Mouse (Mus musculus): ENCODE results near the gene Spns2.

The Spns2 gene

GRCm38 (mm10) chr11:72489881-72490301 lies at the start of gene Spns2:
Gene Spns2, minus strand, starts transcription at chr11:72489904.
- peak; percentile 59 for DNase-seq

DNA sequence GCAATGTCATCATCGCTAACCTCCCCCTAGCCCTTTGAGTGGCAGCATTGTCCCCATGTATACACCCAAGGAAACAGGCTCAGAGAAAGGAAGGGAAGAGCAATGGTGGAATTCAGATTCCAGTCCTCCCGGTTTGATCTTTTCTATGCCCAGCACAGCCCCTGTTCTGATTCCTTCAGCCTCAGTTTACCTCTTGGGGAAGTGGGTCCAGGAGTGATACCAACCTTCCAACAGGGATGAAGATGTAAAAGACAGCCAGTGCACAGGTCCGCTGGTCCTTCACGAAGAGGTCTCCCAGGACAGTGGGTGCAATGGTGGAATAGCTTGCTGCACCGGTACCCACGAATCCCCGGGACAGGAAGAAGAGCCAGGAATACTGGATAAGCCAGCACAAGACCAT lies 49.1 kb upstream of the Spns2 start:
- no peak for DNase-seq

- no peak for DNase-seq
Measured at GRCm38 (mm10) chr11:72538037-72538755, 48.5 kb upstream of the Spns2 start.

- no peak for DNase-seq
Measured at GRCm38 (mm10) chr11:72537503-72537902, 47.8 kb upstream of the Spns2 start.

DNA sequence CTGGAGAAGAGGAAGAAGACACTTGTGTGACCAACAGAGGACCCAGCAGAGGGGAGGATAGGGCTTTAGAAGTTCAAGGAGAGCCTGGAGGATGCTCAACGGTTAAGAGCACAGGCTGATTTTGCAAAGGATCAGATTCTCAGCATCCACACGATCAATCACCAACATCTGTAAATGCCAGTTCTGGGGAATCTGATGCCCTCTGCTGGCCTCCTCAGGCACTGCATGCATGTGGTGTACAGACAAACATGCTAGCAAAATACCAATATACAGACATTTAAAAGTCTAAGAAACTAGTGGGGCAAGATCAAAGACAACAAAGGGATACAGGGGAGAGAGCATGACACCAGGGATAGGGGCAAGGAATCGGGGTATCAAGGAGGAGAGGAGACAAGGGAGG lies 45.8 kb upstream of the Spns2 start:
- no peak for DNase-seq

DNA sequence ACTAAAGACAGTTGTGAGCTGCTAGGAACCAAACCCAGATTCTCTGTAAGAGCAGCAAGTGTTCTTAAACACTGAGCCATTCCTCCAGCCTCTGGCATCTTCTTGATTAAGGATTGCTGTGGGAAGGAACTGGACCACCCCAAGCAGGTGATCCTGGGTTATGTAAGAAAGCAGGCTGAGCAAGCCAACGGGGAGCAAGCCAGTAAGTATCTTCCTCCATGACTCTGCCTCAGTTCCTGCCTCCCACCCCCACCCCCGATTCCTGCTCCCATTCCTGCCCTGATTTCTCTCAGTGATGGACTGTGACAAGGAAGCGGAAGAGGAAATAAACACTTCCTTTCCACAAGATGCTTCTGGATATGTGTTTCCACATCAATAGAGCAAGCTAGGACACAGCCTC lies 43.2 kb upstream of the Spns2 start:
- DNase-seq, result no peak

GRCm38 (mm10) chr11:72531632-72532031 lies 41.9 kb upstream of the Spns2 start:
- DNase-seq, result no peak

- DNase-seq, result no peak
Measured at GRCm38 (mm10) chr11:72531144-72531543, 41.4 kb upstream of the Spns2 start.

GRCm38 (mm10) chr11:72526190-72526589 lies 36.5 kb upstream of the Spns2 start:
- no peak for DNase-seq

- DNase-seq, result no peak
Measured at GRCm38 (mm10) chr11:72523711-72524110, 34.0 kb upstream of the Spns2 start.

- peak; percentile 12 for DNase-seq
Measured at GRCm38 (mm10) chr11:72522616-72523041, 32.9 kb upstream of the Spns2 start.

GRCm38 (mm10) chr11:72521598-72522541 lies 32.2 kb upstream of the Spns2 start:
- no peak for DNase-seq

GRCm38 (mm10) chr11:72519895-72520294 lies 30.2 kb upstream of the Spns2 start:
- DNase-seq, result no peak

GRCm38 (mm10) chr11:72519189-72519588 lies 29.5 kb upstream of the Spns2 start:
- no peak for DNase-seq

GRCm38 (mm10) chr11:72518449-72518848 lies 28.7 kb upstream of the Spns2 start:
- no peak for DNase-seq

DNA sequence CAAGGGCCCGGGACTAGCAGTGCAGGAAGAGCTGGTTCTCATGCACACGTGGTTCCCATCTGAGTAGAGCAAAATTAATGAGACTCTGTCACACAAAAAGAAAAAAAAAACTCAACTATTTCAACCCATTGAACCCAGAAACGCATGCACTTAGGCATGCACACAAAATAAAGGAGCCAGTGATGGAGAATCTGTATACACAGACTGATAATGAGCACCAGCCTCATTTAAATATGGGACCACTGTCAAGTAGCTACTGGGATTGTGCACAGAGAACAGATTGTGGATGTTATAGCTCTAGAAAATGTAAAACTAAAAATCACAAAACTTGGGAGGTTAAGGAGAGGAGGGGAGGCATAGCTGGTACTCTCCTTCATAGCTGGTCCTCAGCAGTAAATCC lies 25.3 kb upstream of the Spns2 start:
- no peak for DNase-seq

DNA sequence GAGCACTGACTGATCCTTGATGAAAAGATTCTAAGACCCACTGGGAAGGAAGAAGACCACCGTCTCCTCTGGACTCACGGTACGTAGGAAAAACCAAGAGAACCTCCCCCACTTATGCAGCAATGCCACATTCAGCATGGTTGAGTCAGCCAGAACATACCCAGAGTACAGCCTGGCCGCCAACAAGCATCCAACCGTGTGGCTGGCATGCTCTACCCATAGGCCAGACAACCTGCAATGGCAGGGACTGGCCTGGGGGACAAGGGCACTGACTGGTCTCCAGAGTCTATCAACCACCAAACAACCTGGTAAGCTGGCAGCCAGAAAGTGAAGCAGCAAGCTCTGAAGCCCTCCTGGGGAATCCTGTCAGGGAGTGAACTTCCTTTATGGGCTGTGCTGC lies 18.9 kb upstream of the Spns2 start:
- no peak for DNase-seq

DNA sequence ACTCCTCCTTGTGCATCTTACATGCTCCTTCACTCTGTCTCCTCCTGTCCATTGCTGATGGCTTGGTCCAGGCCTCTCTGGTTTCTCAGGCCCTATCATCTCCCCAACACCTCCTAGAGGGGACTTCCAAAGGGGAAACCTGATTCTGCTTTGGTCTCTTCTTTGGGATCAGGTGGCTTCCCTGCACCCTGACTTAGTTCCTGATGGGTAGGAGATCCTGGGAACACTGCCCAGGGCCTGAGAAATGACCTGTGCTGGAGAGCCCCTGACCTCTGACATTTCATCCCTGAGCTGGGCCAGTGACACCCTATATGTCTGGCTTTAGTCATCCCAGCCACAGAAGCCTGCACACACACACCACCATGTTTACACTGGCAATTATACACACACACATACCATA lies 17.9 kb upstream of the Spns2 start:
- DNase-seq, result no peak

GRCm38 (mm10) chr11:72504016-72504797 lies 14.5 kb upstream of the Spns2 start:
- no peak for DNase-seq

DNA sequence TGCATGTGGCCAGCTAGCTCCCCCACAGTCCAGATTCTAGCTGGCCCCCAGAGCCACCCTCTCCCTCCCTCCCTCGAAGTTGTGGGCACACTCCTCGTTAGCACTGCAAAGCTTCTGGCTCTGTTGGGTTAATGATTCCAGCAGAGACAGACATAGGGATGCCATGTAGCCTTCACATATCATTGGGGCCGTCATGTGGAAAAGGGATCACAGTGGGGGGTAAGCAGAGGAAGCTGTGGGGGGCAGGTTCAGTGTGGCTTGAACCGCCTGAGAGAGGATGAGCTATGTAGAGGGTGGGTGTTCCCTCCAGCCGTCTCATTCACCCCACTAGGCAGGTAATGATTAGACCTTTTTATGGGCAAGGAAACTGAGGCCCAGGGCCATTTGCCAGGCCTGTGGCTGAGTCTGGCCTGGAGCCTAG lies 13.8 kb upstream of the Spns2 start:
- no peak for DNase-seq

- DNase-seq, result no peak
Measured at GRCm38 (mm10) chr11:72502236-72502635, 12.5 kb upstream of the Spns2 start.

DNA sequence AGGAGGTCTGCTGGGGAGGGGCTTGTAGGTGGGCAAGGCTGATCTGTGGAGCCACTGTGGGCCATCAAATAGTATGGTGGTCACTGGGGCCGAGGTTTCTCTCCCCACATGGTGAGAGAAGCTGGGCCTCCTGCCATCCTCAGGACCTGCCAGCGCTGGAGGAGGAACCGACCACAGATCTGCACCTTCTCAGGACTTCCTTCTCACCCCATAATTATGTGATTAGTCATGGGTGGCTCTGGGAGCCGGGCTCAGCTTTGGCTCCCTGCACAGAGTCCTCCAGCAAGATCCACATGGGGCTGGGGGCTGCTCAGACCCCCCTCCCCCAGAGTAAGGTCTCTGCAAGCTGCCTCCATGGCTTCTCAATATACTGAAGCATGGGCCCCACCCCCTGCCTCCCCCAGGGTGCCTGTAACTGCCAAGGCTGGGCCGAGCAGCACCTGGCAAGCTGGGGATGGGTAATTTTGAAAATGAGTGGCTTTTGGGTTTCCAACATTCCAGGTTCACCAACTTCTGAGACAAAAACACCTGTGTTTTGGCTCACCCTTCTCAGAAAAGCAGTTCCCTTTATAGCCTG lies 11.8 kb upstream of the Spns2 start:
- DNase-seq, result no peak

GRCm38 (mm10) chr11:72500139-72500538 lies 10.4 kb upstream of the Spns2 start:
- no peak for DNase-seq

Data from cerebellum, adult 11 months (tissue).